Mouse (Mus musculus) CH12.LX (cell line): Measurements from ENCODE around the gene Slc9b1. TPM values are rescaled to one million over a fixed set of nuclear protein-coding genes. Genes with fewer than 3 reads are reported as not detected.

Experiments
- DNase-seq: peaks from one replicate; pipeline ENCODE4 v3.0.0-alpha.2; 2013; ENCODE audit errors: extremely low read depth
- H3K27ac ChIP-seq: 2 replicates; pipeline ENCODE4 v1.5.1; 2012; ENCODE audit warnings: low read depth, mild to moderate bottlenecking, control low read depth, moderate library complexity; ENCODE audit not compliant: insufficient read depth
- H3K27me3 ChIP-seq: replicated peaks from 2 replicates; pipeline ENCODE3; 2012; ENCODE audit warnings: inconsistent platforms
- H3K36me3 ChIP-seq, 2 experiments: replicated peaks in 1 of 2; 2 replicates each; pipeline versions ENCODE3 to v1.6.1; 2012; ENCODE audit warnings: inconsistent platforms in 1 of 2, low read length in 1 of 2, mild to moderate bottlenecking in 1 of 2, mixed read lengths in 1 of 2, moderate library complexity in 1 of 2; ENCODE audit not compliant: control insufficient read depth in 1 of 2, insufficient read depth in 1 of 2
- H3K4me1 ChIP-seq, 2 experiments: 2 replicates each; pipeline ENCODE4 v1.6.1; 2012; ENCODE audit warnings: inconsistent platforms in 1 of 2, moderate library complexity in 1 of 2; ENCODE audit not compliant: insufficient read depth in 2 of 2, control insufficient read depth in 1 of 2
- H3K4me2 ChIP-seq: 2 replicates; pipeline ENCODE4 v1.6.1; 2012; ENCODE audit warnings: low read depth, mild to moderate bottlenecking, control low read depth; ENCODE audit not compliant: poor library complexity, insufficient read depth, severe bottlenecking
- H3K4me3 ChIP-seq, 3 experiments: fragments of 150-350 bp in 1 of 3; sonication (generic) in 1 of 3; replicated peaks in 1 of 3; 2 replicates each; pipeline versions ENCODE3 to v1.5.1; 2011 to 2012; ENCODE audit warnings: low read depth in 2 of 3, low read length in 2 of 3, mild to moderate bottlenecking in 2 of 3, moderate library complexity in 2 of 3, control low read depth in 1 of 3, improper control_type of control experiment in 1 of 3, inconsistent platforms in 1 of 3, mixed read lengths in 1 of 3; ENCODE audit not compliant: poor library complexity in 1 of 3
- H3K79me2 ChIP-seq: replicated peaks from 2 replicates; pipeline ENCODE4 v1.6.1; 2012; ENCODE audit warnings: mild to moderate bottlenecking, moderate library complexity; ENCODE audit not compliant: control insufficient read depth, poor library complexity, insufficient read depth, severe bottlenecking; ENCODE audit errors: extremely low read depth
- H3K9ac ChIP-seq: 2 replicates; pipeline ENCODE4 v1.6.1; 2012; ENCODE audit warnings: low read depth, mild to moderate bottlenecking, control low read depth, moderate library complexity; ENCODE audit not compliant: insufficient read depth
- H3K9me3 ChIP-seq: replicated peaks from 2 replicates; pipeline ENCODE3; 2012; ENCODE audit warnings: low read length, inconsistent platforms, mixed read lengths
- EP300 ChIP-seq: IDR thresholded peaks from 2 replicates; pipeline ENCODE4 v1.6.1; 2011; ENCODE audit warnings: low read length, improper control_type of control experiment
- ETS1 ChIP-seq: conservative IDR thresholded peaks from 2 replicates; pipeline ENCODE4 v1.6.1; 2012; ENCODE audit warnings: low read depth, mild to moderate bottlenecking, inconsistent platforms, low read length, improper control_type of control experiment, moderate library complexity
- KAT2A ChIP-seq: IDR thresholded peaks from 2 replicates; pipeline ENCODE4 v1.6.1; 2012; ENCODE audit warnings: low read length, improper control_type of control experiment, inconsistent platforms; ENCODE audit not compliant: insufficient replicate concordance
- MAX ChIP-seq: IDR thresholded peaks from 2 replicates; pipeline ENCODE4 v1.6.1; 2011; ENCODE audit warnings: low read length, improper control_type of control experiment
- MEF2A ChIP-seq: IDR thresholded peaks from 2 replicates; pipeline ENCODE4 v1.6.1; 2014; ENCODE audit warnings: low read depth, mild to moderate bottlenecking, inconsistent platforms, low read length, improper control_type of control experiment, borderline replicate concordance
- MYC ChIP-seq: IDR thresholded peaks from 2 replicates; pipeline ENCODE4 v1.6.1; 2011; ENCODE audit warnings: low read depth, mild to moderate bottlenecking, improper control_type of control experiment, low read length
- TCF12 ChIP-seq: IDR thresholded peaks from 2 replicates; pipeline ENCODE4 v1.6.1; 2014; ENCODE audit warnings: low read depth, mild to moderate bottlenecking, inconsistent platforms, low read length, improper control_type of control experiment
- USF2 ChIP-seq: conservative IDR thresholded peaks from 2 replicates; pipeline ENCODE4 v1.6.1; 2011; ENCODE audit warnings: low read depth, low read length, improper control_type of control experiment
- dilution Hi-C: fragments of 300-500 bp; cut with MboI; formaldehyde crosslinking; loops from 2 replicates; pipeline ENCODE4 v1.14.3; 2020; ENCODE audit warnings: low sequenced_read_pairs; ENCODE audit not compliant: extremely low pct_unique_long_range_greater_than_20kb, extremely low pct_ligation_motif_present
- in situ Hi-C: fragments of 300-500 bp; cut with MboI; formaldehyde crosslinking; loops from 3 replicates; pipeline ENCODE4 v1.14.3; 2019; ENCODE audit warnings: low sequenced_read_pairs, low pct_ligation_motif_present, low pct_unique_long_range_greater_than_20kb, mixed read lengths
- polyA plus RNA-seq: library from polyadenylated mRNA; unstranded; fragments of >175 nt; gene quantifications from 2 replicates; pipeline ENCODE4 v1.2.1, GENCODE M21; 2012; ENCODE audit warnings: low read depth; ENCODE audit not compliant: insufficient read length
- total RNA-seq, 2 experiments: library from RNA; depleted of rRNA; stranded (reverse); fragments of 300-350 nt in 1 of 2; fragments of >200 nt in 1 of 2; gene quantifications; 2 replicates each; pipeline ENCODE4 v1.2.3; 2012 to 2014

The Slc9b1 gene
- total and polyA plus RNA-seq, 3 experiments: 1.9 to 3.1 (median 2.7) TPM

- Histone ChIP-seq H3K9ac (no peak overlapping the region), H3K4me1 (no peaks in the 10 kb centered on the region), H3K36me3 (no peaks in the 10 kb centered on the region), H3K9me3 (no peaks in the 10 kb centered on the region), H3K4me3 (no peak overlapping the region), H3K79me2 (no peaks in the 10 kb centered on the region), H3K27me3 (no peaks in the 10 kb centered on the region), H3K4me2 (no peak overlapping the region), H3K27ac (no peak overlapping the region)
- dilution Hi-C loops: no loop called here
- DNase-seq: no peak
- TF ChIP-seq EP300 (no peak), MEF2A (no peak)
- in situ Hi-C loops: no loop called here
Measured at GRCm38 (mm10) chr3:135393186-135393585, 45.4 kb downstream of the Slc9b1 start.

GRCm38 (mm10) chr3:135395085-135395484 is 47.3 kb downstream of the Slc9b1 start:
- H3K4me2 ChIP-seq: no peak overlapping the region
- no peak overlapping the region for H3K4me3 ChIP-seq
- DNase-seq: no peak
- TF ChIP-seq MYC (0 out of 2 replicates have a peak, but pooled peaks have one; percentile 21), USF2 (no peak), MAX (peak; percentile 36; the same call in 1 of the 2 replicates)
- no peaks in the 10 kb centered on the region for H3K27me3 ChIP-seq
- dilution Hi-C loops: no loop called here
- no peaks in the 10 kb centered on the region for H3K4me1 ChIP-seq
- no peak overlapping the region for H3K9ac ChIP-seq
- no peaks in the 10 kb centered on the region for H3K9me3 ChIP-seq
- no peaks in the 10 kb centered on the region for H3K79me2 ChIP-seq
- in situ Hi-C loops: no loop called here
- no peaks in the 10 kb centered on the region for H3K36me3 ChIP-seq
- no peak overlapping the region for H3K27ac ChIP-seq

- no peaks in the 10 kb centered on the region for H3K9me3 ChIP-seq
- H3K79me2 ChIP-seq: no peaks in the 10 kb centered on the region
- H3K4me2 ChIP-seq: no peak overlapping the region
- no peak overlapping the region for H3K27ac ChIP-seq
- TF ChIP-seq MYC (no peak), KAT2A (no peak), ETS1 (no peak), TCF12 (no peak)
- dilution Hi-C loops (no loop called here), in situ Hi-C loops (no loop called here)
- DNase-seq: no peak
- H3K36me3 ChIP-seq: no peaks in the 10 kb centered on the region
- H3K27me3 ChIP-seq: no peaks in the 10 kb centered on the region
- H3K9ac ChIP-seq: no peak overlapping the region
- no peaks in the 10 kb centered on the region for H3K4me1 ChIP-seq
- no peak overlapping the region for H3K4me3 ChIP-seq
Measured at GRCm38 (mm10) chr3:135396081-135396480, 48.3 kb downstream of the Slc9b1 start.
